Mouse (Mus musculus): ENCODE data around the gene Mef2b. TPM values are rescaled to one million over a fixed set of nuclear protein-coding genes. Genes with fewer than 3 reads are reported as not detected.

Mef2b gene
- 0.45 and 0.64 TPM in 2 replicates for polyA plus RNA-seq (2014; fragmentation: Nextera tagmentation; extraction: Ambion mirVana)

DNA sequence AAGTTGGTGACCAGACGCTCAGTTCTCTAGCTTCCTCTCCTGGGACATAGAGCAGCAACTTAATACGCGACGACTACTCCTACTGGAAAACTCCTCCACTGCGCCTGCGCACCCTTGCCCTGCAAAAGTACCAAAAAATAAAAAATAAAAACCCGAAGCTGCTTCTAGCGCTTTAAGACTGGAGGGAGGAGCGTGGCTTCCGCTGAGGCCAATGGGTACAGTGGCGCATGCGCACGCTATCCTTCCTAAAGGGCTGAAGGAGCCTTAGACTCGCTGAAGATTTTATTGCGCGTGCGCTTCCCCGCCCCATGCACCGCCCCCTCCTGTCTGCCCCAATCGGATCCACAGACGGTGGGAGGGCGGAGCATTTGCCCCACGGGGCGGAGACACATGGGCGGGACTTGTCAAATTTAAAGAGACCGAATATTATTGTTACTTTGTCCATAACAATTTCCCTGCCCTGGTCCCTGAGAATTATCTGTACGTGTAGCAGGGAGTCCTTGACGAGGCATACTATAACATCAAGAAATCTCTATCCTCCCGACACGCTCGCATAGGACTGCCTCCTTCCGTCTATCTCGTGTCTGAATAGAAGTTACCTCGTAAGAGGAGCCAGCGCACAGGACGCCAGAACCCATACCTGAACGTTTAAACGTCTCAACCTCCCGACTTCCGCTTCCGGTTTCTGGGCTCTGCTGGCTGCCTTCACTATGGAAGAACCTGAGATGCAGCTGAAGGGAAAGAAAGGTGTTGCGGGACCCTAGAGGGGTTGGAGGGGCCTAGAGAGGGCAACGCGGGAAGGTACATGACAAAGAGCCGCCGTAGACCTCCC is at the start of gene Mef2b, which contains the start of the genes Rfxank and Borcs8:
TSS of gene Mef2b (plus strand) at position 686 of the 832 bp plus-strand sequence.
TSS of gene Rfxank (minus strand) at position 129 of the 832 bp plus-strand sequence.
TSS of gene Borcs8 (plus strand) at position 474 of the 832 bp plus-strand sequence.
- no peaks in the 10 kb centered on the region for H3K9me3 ChIP-seq (replicated peaks; ENCODE audit: control insufficient read depth, low read length)
- under 1% methylated on average over 46 of the region's 46 CpGs for WGBS
- peak within 1 kb of the TSS; percentile 81 for H3K4me2 ChIP-seq (ENCODE audit: low read depth, low read length)
- peak within 1 kb of the TSS; percentile 78 for H3K4me3 ChIP-seq (ENCODE audit: low read depth, low read length)
- H3K27me3 ChIP-seq (ENCODE audit: control insufficient read depth, insufficient read depth, low read length), result no peaks in the 10 kb centered on the region
- ATAC-seq (replicated peaks; ENCODE audit: insufficient number of reproducible peaks, low FRiP score, low TSS enrichment, low read depth), result peak; percentile 93
- DNase-seq (ENCODE audit: low spot score), result peak; percentile 100
- peak within 1 kb of the TSS; percentile 57 for H3K27ac ChIP-seq (replicated peaks; ENCODE audit: low read depth, low read length)
- peak within 1 kb of the TSS; percentile 83 for H3K9ac ChIP-seq (replicated peaks; ENCODE audit: low read length)
- peaks cover 7% of the 10 kb centered on the region for H3K36me3 ChIP-seq (replicated peaks; ENCODE audit: control insufficient read depth, insufficient read depth, low read depth, low read length)
- peaks cover 5% of the 10 kb centered on the region for H3K4me1 ChIP-seq (ENCODE audit: control insufficient read depth, insufficient read depth, low read length)

DNA sequence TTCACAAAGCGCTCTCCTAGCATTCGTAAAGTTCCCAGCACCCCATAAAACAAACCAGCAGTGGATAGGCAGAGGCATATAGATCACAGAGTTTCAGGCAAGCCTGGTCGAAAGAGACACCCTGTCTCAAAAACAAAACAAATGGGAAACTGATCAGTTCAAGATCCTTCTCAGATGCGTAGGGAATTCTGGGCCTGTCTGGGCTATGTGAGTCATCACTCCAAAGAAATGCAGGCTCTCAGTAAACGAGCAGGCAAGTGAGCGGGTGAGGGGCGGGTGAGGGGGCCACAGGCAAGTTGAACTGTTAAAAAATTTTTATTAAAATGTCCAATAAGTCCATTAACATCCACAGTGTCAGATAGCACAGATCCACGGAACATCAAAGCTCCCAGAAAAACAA is 46.7 kb upstream of the Mef2b start:
- 0 out of 2 replicates have a peak, but pooled peaks cover 4% of the 10 kb centered on the region for H3K4me1 ChIP-seq (ENCODE audit: control insufficient read depth, insufficient read depth, low read length)
- H3K27ac ChIP-seq (replicated peaks; ENCODE audit: low read depth, low read length), result no peak overlapping the region
- DNase-seq (ENCODE audit: low spot score) (no peak), ATAC-seq (replicated peaks; ENCODE audit: insufficient number of reproducible peaks, low FRiP score, low TSS enrichment, low read depth) (no peak)
- H3K27me3 ChIP-seq (ENCODE audit: control insufficient read depth, insufficient read depth, low read length), result peaks cover 22% of the 10 kb centered on the region
- 57% methylated on average over 8 of the region's 8 CpGs for WGBS
- H3K4me3 ChIP-seq (ENCODE audit: low read depth, low read length), result no peak overlapping the region
- H3K9ac ChIP-seq (replicated peaks; ENCODE audit: low read length), result no peak overlapping the region
- no peaks in the 10 kb centered on the region for H3K36me3 ChIP-seq (replicated peaks; ENCODE audit: control insufficient read depth, insufficient read depth, low read depth, low read length)
- no peaks in the 10 kb centered on the region; the same call in 1 of the 2 replicates for H3K9me3 ChIP-seq (replicated peaks; ENCODE audit: control insufficient read depth, low read length)
- H3K4me2 ChIP-seq (ENCODE audit: low read depth, low read length), result no peak overlapping the region

DNA sequence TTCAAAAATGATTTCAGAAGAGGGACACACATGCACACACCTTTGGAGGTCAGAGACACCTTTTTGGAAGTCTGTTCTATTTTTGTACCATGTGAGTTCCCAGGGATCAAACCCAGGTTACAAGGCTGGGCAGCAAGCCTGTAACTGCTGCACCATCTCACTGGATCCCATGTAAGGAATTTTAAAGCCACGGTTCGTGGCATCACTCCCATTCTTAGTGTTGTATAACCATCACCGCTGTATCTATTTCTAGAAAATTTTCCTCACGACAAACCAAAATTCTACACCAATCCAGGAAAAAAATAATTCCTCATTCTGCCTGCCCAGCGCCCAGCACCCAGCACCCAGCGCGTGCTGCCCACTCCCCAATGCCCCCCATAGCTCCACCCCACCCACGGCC is 40.2 kb upstream of the Mef2b start:
- Histone ChIP-seq H3K9ac (replicated peaks; ENCODE audit: low read length) (no peak overlapping the region), H3K9me3 (replicated peaks; ENCODE audit: control insufficient read depth, low read length) (no peaks in the 10 kb centered on the region; the same call in 1 of the 2 replicates), H3K4me3 (ENCODE audit: low read depth, low read length) (no peak overlapping the region), H3K27me3 (ENCODE audit: control insufficient read depth, insufficient read depth, low read length) (no peaks in the 10 kb centered on the region), H3K27ac (replicated peaks; ENCODE audit: low read depth, low read length) (no peak overlapping the region), H3K4me2 (ENCODE audit: low read depth, low read length) (no peak overlapping the region), H3K36me3 (replicated peaks; ENCODE audit: control insufficient read depth, insufficient read depth, low read depth, low read length) (no peaks in the 10 kb centered on the region; the same call in 1 of the 2 replicates), H3K4me1 (ENCODE audit: control insufficient read depth, insufficient read depth, low read length) (no peaks in the 10 kb centered on the region)
- WGBS, result 76% methylated on average over 8 of the region's 8 CpGs
- ATAC-seq (replicated peaks; ENCODE audit: insufficient number of reproducible peaks, low FRiP score, low TSS enrichment, low read depth), result no peak
- no peak for DNase-seq (ENCODE audit: low spot score)

DNA sequence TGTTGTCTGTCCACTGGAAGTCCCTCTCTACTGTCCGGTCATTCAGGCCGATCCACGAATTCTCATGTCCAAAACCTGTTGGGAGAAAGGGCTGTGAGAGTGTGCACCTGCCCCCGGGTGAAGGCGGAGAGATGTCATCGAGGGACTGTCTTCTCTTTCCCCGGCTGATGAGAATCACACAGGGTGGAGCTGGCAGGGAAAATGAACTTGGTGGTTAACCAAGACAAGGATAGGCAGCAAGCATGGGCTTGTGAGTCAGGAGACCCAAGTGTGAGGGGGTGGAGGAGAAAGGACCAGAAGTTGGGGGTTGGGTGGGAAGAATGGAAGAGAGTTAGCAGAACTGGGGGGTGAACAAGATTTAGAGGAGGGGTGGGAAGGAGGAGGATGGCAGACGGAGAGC is 39.3 kb upstream of the Mef2b start:
- DNase-seq (ENCODE audit: low spot score) (no peak), ATAC-seq (replicated peaks; ENCODE audit: insufficient number of reproducible peaks, low FRiP score, low TSS enrichment, low read depth) (no peak)
- no peak overlapping the region for H3K4me2 ChIP-seq (ENCODE audit: low read depth, low read length)
- no peak overlapping the region for H3K4me3 ChIP-seq (ENCODE audit: low read depth, low read length)
- H3K9me3 ChIP-seq (replicated peaks; ENCODE audit: control insufficient read depth, low read length), result no peaks in the 10 kb centered on the region; the same call in 1 of the 2 replicates
- H3K27ac ChIP-seq (replicated peaks; ENCODE audit: low read depth, low read length), result no peak overlapping the region
- 86% methylated on average over 8 of the region's 8 CpGs for WGBS
- no peaks in the 10 kb centered on the region for H3K27me3 ChIP-seq (ENCODE audit: control insufficient read depth, insufficient read depth, low read length)
- H3K36me3 ChIP-seq (replicated peaks; ENCODE audit: control insufficient read depth, insufficient read depth, low read depth, low read length), result no peaks in the 10 kb centered on the region; the same call in 1 of the 2 replicates
- H3K4me1 ChIP-seq (ENCODE audit: control insufficient read depth, insufficient read depth, low read length), result no peaks in the 10 kb centered on the region
- H3K9ac ChIP-seq (replicated peaks; ENCODE audit: low read length), result no peak overlapping the region

DNA sequence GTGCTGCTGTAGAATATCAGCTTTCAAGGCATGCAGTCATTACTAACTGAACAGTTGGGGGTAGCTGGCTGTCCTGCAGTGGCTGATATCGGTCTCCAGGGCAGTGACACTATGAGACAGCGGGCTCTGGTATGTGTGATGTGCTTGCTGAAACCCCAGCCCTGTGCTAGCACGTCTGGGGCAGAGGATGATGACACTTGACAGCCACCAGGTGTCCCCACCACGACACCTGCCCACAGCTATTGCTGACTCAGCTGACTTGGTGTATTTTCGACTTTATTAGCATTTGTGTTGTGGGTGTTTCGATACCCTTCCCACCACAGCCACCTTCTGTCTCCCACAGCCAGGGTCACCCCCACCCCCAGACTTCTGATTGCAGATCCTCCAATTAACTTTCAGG is 35.0 kb upstream of the Mef2b start:
- no peak overlapping the region for H3K27ac ChIP-seq (replicated peaks; ENCODE audit: low read depth, low read length)
- ATAC-seq (replicated peaks; ENCODE audit: insufficient number of reproducible peaks, low FRiP score, low TSS enrichment, low read depth), result no peak
- H3K4me3 ChIP-seq (ENCODE audit: low read depth, low read length), result no peak overlapping the region
- no peaks in the 10 kb centered on the region for H3K9me3 ChIP-seq (replicated peaks; ENCODE audit: control insufficient read depth, low read length)
- no peak overlapping the region for H3K4me2 ChIP-seq (ENCODE audit: low read depth, low read length)
- H3K4me1 ChIP-seq (ENCODE audit: control insufficient read depth, insufficient read depth, low read length), result no peaks in the 10 kb centered on the region
- H3K9ac ChIP-seq (replicated peaks; ENCODE audit: low read length), result no peak overlapping the region
- no peaks in the 10 kb centered on the region for H3K36me3 ChIP-seq (replicated peaks; ENCODE audit: control insufficient read depth, insufficient read depth, low read depth, low read length)
- H3K27me3 ChIP-seq (ENCODE audit: control insufficient read depth, insufficient read depth, low read length), result peaks cover 3% of the 10 kb centered on the region; the same call in 1 of the 2 replicates
- 17% methylated on average over 6 of the region's 6 CpGs for WGBS
- DNase-seq (ENCODE audit: low spot score), result no peak

DNA sequence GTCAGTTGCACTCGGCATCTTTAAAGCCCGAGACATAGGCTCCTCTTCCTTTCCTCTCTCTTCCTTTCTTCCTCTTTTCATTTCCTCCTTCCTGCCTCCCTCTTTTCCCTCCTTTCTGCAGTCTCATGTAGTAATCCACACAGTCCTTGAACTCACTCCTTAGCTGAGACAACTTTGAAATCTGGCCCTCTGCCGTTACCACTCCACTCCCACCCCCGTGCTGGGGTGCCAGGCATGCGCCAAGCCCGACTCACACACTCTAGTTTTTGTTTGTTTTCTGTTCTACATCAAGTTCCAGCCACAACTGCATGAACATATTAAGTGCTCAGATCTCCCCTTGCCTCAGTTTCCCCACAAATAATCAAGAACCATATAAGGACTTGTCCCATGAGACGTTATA is 34.6 kb upstream of the Mef2b start:
- Histone ChIP-seq H3K4me2 (ENCODE audit: low read depth, low read length) (no peak overlapping the region), H3K4me3 (ENCODE audit: low read depth, low read length) (no peak overlapping the region), H3K4me1 (ENCODE audit: control insufficient read depth, insufficient read depth, low read length) (no peaks in the 10 kb centered on the region), H3K27me3 (ENCODE audit: control insufficient read depth, insufficient read depth, low read length) (peaks cover 5% of the 10 kb centered on the region; the same call in 1 of the 2 replicates), H3K9ac (replicated peaks; ENCODE audit: low read length) (no peak overlapping the region), H3K9me3 (replicated peaks; ENCODE audit: control insufficient read depth, low read length) (no peaks in the 10 kb centered on the region), H3K36me3 (replicated peaks; ENCODE audit: control insufficient read depth, insufficient read depth, low read depth, low read length) (no peaks in the 10 kb centered on the region), H3K27ac (replicated peaks; ENCODE audit: low read depth, low read length) (no peak overlapping the region)
- DNase-seq (ENCODE audit: low spot score) (no peak), ATAC-seq (replicated peaks; ENCODE audit: insufficient number of reproducible peaks, low FRiP score, low TSS enrichment, low read depth) (no peak)
- WGBS, result 82% methylated on average over 7 of the region's 7 CpGs

DNA sequence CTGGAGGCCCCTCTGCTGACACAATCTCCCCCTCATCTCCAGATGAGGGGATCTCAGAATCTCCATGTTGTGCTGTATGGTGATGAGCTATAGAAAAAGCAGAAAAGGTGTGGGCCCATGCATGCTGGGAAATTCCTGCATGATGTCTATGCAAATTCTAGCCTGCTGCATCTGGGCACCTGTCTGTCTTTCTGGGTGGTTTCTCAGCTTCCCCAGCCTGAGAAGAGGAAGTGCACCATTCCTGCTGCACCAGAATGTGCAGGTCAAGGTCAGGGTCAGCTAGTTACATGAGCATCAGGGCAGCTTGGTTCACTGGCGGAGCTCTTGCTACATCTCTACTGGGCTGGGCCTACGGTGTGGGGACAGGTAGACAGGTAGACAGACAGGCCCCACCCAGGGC is 29.1 kb upstream of the Mef2b start:
- H3K27ac ChIP-seq (replicated peaks; ENCODE audit: low read depth, low read length), result no peak overlapping the region
- peaks cover 51% of the 10 kb centered on the region for H3K27me3 ChIP-seq (ENCODE audit: control insufficient read depth, insufficient read depth, low read length)
- peaks cover 4% of the 10 kb centered on the region; the same call in 1 of the 2 replicates for H3K4me1 ChIP-seq (ENCODE audit: control insufficient read depth, insufficient read depth, low read length)
- no peaks in the 10 kb centered on the region for H3K9me3 ChIP-seq (replicated peaks; ENCODE audit: control insufficient read depth, low read length)
- H3K4me3 ChIP-seq (ENCODE audit: low read depth, low read length), result no peak overlapping the region
- H3K36me3 ChIP-seq (replicated peaks; ENCODE audit: control insufficient read depth, insufficient read depth, low read depth, low read length), result no peaks in the 10 kb centered on the region
- H3K4me2 ChIP-seq (ENCODE audit: low read depth, low read length), result no peak overlapping the region
- 89% methylated on average over 2 of the region's 2 CpGs for WGBS
- ATAC-seq (replicated peaks; ENCODE audit: insufficient number of reproducible peaks, low FRiP score, low TSS enrichment, low read depth) (no peak), DNase-seq (ENCODE audit: low spot score) (no peak)
- H3K9ac ChIP-seq (replicated peaks; ENCODE audit: low read length), result no peak overlapping the region

DNA sequence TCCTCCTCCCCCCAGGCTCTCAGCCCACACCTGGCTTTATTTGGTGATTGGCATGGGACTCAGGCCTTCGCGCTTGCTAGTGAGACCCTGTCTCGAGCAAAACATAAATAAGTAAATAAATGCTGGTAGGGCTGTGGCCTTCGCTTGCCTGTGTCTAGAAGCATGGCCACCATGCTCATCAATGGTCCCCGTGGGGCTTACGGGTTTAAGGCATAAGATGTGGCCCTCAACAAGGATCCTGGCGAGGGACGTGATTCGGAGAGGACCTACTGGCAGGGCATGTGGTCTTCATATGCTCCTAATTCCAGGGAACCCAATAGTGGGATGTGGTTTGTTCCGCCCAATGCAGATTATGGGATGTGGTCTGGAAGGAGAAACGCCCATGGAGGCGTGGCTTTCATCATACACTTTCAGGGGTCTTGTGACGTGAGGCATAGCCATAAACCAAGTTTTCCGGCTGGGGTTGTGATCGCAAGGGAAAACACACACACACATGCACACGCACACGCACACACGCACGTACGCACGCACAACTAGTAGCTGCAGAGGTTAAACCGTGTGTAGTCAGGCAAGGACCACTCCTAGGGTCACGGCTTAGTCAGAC is 28.2 kb upstream of the Mef2b start:
- ATAC-seq (replicated peaks; ENCODE audit: insufficient number of reproducible peaks, low FRiP score, low TSS enrichment, low read depth), result no peak
- Histone ChIP-seq H3K27me3 (ENCODE audit: control insufficient read depth, insufficient read depth, low read length) (peaks cover 51% of the 10 kb centered on the region), H3K4me2 (ENCODE audit: low read depth, low read length) (no peak overlapping the region), H3K9ac (replicated peaks; ENCODE audit: low read length) (no peak overlapping the region), H3K9me3 (replicated peaks; ENCODE audit: control insufficient read depth, low read length) (no peaks in the 10 kb centered on the region), H3K27ac (replicated peaks; ENCODE audit: low read depth, low read length) (no peak overlapping the region), H3K4me1 (ENCODE audit: control insufficient read depth, insufficient read depth, low read length) (peaks cover 4% of the 10 kb centered on the region; the same call in 1 of the 2 replicates), H3K36me3 (replicated peaks; ENCODE audit: control insufficient read depth, insufficient read depth, low read depth, low read length) (no peaks in the 10 kb centered on the region), H3K4me3 (ENCODE audit: low read depth, low read length) (no peak overlapping the region)
- 47% methylated on average over 23 of the region's 23 CpGs for WGBS
- DNase-seq (ENCODE audit: low spot score), result no peak
